Mouse (Mus musculus) neural tube, embryonic 10.5 days (tissue): ENCODE data around the gene Rab40b.

Experiments used
- DNase-seq: peaks from one replicate; pipeline ENCODE4 v3.0.0-alpha.2; 2017; ENCODE audit warnings: low spot score; ENCODE audit errors: extremely low spot score

The Rab40b gene

DNA sequence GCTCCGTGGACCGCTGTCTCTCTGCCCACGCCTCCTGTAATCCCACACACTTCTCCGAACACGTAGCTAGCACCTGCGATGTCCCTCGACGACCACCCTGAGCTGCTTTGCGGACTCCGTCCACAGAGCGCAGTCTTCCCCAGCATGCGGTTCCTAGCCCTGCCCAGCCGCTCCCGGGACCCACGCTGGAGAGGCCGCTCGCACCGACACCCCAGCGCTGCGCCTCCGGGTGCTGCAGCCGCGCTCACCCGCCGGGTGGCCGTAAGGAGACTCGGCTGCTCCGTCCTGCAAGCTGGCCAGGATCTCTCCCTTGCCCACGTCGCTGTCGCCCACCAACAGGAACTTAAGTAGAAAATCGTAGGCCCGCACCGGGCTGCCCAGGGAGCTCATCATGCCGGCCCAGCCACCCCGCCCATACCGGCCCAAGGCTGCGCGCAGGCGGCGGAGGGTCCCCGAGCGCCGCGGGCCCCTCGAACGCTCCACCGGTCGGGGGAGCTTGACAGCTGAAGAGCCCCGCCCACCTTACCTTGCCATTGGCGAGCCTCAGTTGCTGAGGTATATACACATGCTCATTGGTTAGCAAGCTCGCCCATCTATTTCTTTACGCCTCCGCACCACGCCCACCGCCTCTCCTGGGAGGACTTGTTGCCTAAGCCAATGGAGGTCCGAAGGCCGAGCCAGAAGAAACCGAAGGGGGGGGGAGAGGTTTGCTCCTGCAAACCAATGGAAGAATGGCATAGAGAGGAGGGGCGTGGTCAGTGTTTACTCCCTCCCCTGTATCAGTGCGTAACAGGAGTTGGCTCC, at the start of gene Rab40b:
TSS of gene Rab40b (minus strand) at position 502 of the 804 bp plus-strand sequence.
- DNase-seq: peak; percentile 92

DNA sequence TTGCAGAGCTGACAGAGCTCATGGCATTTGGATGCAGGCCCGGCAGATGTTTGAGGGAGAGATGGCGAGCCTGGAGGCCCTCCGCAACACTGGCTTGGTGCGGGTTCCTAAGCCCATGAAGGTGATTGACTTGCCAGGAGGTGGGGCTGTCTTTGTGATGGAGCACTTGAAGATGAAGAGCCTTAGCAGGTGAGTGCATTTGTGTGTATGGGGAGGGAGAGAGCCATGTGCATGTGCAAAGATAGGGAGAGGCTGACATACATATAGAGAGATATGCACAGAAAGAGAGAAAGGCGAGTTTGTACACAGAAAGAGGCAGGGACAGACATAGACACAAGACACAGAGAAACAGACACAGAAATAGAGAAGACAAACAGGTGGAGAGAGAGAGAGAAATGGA, 49.2 kb upstream of the Rab40b start:
- DNase-seq: no peak

DNA sequence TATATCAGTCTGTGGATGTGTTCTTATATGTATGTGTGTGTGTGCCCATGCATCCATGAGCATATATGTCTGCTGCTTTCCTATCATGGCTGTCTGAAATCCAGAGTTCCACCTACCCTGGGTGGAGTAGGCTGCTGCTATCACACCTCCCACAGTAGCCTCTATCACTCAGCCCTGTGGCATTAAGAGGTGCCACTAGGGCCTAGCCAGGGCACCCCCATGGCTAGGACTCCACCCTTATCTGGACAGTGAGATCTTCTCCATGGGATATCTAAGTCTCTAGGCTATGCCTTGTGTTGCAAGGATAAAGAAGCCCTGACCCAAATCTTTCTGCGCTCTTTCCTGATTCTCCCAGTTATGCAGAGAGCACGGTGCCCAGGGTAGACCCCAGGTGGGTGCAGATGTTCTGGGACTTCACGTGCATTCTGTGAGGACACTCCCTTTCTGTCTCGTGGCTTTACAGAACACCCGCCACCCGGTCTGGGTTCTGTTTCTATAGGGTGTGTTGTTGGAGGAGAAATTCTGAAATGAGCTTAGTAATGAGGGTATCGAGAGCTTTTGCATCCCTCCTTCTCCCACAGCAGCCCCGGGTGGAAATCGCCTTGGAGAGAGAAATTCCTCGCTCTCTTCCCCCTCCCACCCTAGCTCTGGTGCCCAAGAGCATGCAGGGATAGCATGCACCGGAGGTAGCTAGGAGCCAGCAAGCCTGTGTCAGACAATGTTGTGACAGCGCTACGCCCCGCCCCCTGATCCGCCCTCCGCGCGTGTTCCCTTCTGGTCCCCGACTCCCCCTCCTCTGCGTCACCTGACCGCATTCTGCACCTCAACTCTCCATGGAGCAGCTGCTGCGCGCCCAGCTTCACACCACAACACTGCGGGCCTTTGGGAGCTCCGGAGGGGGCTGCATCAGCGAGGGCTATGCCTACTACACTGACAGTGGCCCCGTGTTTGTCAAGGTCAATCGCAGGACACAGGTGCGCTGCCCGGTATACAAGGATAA, 46.4 kb upstream of the Rab40b start, which contains the start of gene Fn3k:
TSS of gene Fn3k (plus strand) at position 758 of the 1,000 bp plus-strand sequence.
- DNase-seq: peak; percentile 59

DNA sequence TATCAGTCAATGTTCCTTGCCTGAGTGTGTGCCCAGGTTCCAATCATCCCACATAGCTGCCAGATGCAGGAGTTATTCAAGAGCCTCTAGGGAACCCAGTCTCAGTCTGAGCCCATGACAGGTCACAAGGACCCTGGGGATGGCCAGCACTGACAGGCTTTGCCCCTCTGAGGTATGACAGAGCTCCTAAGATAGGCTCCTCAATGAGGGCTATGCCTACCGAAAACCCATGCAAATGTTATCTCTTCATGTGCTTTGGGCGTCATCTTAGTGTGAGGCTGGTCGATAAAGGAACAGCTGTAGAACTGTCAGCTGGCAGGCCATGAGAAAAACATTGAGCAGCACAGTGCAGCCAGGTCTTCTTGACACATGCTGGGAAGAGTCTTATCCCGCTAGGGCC, 45.3 kb upstream of the Rab40b start:
- DNase-seq: no peak

DNA sequence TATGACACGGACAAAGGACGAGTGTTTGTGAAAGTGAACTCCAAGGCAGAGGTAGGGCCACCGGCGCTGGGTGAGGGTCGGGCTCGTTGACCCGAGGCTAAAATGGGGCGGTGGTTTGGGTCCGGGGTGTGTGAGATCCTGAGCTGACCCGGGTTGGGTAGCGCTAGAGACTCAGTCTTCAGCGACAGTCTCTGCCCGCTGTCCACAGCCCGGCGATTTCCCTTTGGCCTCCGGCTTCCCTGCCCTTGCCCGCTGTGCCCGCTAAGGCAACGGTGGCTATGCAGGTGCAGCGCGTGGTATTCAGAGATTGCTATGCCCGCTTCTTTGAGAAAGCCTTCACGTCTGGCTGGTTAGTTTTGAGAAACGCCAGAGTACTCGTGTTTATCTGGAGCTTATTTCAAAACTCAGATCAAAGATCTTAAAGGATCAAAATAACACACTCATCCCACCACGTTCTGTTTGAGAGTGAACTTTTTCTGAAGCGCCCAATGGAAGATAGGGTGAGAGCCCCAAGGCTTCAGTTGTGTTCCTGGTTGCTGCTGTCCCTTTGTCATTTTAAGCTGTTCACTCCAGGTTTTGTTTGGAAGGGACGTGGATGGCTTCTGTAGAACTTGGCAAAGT, 33.6 kb upstream of the Rab40b start:
- DNase-seq: no peak

DNA sequence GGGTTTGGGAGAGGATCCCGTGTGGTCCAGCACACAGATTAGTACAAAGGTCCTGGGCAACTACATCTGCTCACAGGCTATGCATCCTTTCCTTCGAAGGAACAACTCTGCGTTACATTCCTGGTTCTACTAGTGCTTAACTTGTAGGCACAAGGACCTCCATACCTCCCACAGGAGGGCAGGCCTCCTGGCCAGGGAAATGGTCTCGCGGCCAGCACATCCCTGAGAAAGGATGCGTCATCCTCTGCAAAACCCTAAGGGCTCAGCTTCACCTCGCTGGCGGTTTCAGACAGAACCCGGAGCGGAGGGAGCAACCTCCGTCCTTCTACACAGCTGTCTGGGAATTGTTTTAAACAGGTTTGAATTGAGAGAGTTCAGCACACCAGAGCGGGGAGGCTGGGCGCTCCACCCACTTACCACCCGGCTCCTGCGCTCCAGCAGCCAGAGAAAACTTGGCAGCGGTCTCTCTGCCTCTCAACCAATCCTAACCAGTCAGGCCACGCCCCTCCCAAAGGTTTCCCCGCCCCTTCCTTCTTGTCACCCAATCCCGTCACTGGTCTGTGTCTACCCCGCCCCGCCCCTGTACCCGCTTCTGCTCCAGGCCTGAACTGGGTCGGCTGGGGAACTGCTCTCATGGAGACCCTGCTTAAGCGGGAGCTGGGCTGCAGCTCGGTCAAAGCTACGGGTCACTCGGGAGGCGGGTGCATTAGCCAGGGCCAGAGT, 32.9 kb upstream of the Rab40b start, which contains the start of gene Fn3krp:
TSS of gene Fn3krp (plus strand) at position 572 of the 723 bp plus-strand sequence.
- DNase-seq: peak; percentile 96

DNA sequence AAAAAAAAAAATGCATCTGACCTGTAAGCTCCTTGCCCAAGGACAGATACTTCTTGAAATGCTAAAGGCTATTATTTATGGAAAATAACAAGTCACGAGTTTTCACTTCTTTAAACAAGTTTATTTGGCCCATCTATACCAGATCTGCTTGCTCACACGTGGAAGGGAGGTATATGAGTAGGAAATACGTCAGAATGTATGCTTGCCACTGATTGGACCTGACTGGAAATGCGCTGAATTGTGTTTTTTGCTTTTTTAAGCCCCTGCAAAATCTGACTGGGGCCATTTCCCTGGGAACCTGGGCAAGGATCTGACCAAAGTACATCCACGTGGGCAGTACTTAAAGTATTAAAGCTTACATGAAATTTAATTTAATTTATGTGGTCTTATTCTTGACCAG, 32.3 kb upstream of the Rab40b start:
- no peak for DNase-seq

DNA sequence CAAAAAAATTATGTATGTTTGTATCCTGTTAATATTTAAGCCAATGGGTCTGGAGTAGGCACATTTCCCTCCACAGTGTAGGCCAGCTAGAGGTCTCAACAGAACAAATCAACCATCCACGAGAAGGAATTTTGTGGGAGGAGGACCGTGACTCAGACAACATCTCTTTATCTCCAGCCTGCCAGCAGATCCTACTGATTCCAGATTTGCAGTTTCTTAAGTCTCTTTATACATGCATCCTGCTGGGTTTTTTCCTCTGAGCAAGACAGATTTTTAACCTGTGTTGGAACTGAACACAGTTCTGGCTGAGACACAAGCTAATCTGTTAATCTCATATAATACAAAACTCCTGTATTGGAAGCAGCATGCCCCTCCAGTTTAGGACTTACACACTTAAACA, 30.9 kb upstream of the Rab40b start:
- DNase-seq: no peak

DNA sequence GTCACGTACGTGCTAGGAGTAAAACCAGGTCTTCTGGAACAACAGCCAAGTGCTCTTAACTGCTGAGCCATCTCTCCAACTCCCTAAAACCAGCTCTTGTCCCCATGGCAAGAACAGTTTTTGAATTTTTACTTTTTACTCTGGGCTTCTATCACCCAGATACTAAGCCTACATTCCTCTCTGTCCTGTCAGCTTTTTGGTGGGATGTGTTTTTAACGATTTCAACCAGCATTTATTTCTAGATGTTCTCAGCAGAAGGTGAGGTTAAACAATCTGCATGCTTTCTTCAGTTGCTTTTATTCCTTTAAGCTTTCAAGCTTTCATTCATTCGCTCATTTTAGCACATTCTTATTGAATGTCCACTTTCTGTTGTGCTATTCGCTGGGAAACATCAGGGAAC, 29.9 kb upstream of the Rab40b start:
- DNase-seq: no peak

DNA sequence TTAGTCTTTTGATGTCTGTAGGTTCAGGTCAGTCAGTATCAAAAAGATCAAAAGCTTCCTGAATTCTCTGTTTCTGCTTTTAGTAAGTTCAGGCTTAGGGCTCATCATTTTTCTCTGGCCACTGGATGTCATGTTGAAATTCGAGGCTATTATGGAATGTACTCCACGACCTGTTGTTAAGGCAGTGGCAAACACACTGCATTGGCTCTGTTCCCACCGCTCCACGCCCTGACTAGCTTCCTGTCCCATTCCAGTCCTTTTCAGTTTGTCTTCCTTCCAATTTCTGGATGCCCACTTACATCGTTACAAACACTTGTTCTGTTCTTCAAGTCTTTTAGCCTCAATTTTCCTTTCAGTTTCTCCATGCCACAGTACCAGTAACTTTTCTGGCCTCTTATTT, 27.3 kb upstream of the Rab40b start:
- no peak for DNase-seq

DNA sequence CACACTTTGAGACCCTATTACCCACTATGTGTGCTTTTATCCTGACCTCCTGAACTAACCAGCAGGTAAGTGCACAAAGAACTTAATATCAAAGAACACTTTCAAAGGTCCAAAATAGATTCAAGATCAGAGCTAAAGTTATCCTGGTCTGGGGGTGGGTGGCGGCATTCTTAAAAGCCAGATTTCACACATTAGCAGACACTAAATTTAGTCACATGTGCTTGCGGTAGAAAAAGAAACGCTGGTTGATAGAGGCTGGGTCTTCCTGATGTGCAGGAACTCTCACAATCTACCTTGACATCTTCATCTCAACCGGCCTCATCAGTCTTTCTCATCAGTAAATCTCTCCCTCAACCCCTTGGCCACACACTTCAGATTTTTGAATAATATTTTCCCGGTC, 26.7 kb upstream of the Rab40b start:
- DNase-seq: no peak

DNA sequence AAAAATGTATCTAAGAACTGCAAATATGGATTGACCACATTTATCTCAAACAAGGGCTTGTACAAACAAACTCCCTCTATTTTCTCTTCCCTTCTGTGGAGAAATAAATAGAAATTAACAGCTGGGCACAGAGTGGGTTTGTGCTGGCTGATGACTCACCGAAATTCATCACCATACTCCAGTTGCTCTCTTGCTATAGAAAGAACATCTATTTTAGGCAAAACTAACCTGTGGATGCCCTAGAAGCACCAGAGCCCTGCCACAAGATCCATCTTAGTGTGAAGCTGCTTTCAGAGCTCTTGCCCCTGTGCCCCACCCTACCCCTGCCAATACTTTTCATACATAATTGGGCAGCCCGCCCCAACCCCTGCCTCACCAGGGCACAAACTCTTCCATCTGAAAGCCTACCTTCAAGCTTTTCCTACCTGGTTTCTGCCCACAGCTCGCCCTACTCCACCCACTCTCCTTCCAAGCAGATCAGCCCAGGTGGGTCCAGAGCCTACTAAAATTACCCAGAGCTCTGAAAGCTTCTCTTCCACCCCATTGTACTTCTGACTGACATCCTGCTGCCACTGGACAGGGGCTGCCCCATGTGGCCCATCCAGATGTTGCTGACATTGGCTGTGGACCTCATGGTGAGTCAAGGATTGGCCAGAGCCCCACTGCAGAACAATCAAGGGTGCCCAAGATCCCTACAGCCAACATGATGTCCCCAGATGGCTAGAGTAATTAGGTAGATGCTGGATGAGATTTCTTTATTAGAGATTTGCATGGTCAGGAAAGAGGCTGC, 19.5 kb upstream of the Rab40b start:
- DNase-seq: no peak

DNA sequence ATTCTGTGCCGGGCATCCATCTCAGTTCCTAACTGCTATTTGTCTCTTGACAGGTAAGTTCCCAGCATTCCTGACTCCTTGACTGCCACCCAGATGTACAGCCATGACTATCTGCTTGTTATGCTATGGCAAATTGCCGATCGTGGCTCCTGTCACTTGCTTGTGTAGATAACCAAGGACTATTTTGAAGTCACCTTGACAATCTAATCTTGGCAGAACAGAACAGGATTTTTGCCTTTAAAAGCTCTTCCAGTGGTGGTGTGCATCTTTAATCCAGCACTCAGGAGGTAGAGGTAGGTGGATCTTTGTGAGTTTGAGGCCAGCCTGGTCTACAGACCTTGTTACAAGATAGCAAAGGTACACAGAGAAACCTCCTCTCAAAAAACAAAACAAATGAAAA, 4.4 kb upstream of the Rab40b start:
- no peak for DNase-seq

DNA sequence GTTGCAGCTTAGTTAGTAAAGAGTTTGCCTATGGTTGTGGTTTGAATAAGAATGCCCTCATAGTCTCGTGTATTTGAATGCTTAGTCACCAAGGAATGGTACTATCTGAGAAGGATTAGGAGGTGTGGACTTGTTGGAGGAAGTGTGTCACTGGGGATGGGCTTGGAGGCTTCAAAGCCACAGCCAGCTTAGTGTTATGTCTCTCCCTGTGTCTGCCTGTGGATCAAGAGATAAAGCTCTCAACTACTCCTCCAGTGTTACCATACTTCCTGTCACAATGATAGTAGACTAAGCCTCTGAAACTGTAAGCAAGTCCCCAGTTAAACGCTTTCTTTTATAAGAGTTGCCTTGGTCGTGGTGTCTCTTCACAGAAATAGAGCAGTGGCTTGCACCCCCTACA, 2.7 kb upstream of the Rab40b start:
- DNase-seq: no peak

DNA sequence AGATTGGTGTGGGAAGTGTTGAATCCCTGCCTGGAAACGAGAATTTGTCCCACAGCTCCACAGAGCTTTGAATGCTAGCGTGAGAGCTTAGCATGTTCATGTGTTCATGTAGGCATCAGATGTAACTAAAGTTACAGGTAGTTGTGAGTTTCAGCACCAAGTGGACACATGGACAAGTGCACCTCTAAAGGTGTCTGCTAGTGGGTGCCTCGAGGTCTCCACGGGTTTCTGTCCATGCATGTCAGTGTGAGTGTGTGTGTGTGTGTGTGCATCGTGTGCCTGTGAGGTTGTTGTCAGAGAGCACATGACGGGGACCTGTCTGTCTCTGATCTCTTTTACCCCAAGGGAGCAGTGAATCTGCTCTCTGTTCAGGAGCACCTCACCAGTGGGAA, 499 bp upstream of the Rab40b start:
- DNase-seq: no peak

DNA sequence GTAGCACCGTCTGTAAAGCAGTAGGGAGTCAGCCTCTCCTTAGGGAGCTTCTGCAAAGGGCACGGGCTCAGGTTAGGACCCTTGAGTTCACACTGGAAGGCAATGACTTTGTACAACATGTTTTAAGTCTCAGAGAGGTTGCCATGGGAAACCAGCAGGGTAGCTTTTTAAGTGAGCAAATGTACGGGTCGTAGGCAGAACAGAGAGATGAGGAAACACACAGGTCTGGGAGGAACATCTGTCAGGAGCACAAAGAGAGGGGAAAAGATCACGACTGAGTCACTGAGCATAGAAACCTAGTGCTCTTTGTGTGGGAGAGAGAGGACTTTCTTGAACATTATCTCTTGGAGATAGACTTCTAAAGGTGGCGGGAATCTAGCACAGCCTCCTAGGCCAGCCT, 7.8 kb downstream of the Rab40b start:
- no peak for DNase-seq

DNA sequence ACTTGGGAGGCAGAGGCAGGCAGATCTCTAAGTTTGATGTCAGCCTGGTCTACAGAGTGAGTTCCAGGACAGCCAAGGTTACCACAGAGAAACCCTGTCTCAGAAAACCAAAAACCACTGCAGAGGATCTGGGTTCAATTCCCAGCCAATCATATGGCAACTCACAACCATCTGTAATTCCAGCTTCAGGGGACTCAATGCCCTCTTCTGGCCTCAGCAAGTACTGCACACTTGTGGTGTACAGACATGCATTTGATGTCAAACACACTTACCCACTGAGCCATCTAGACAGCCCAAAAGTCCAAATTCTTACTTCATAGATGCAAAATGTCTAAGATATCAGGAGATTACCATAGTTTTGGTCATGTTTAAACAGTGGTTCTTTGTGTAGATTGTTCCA, 9.4 kb downstream of the Rab40b start:
- DNase-seq: no peak

DNA sequence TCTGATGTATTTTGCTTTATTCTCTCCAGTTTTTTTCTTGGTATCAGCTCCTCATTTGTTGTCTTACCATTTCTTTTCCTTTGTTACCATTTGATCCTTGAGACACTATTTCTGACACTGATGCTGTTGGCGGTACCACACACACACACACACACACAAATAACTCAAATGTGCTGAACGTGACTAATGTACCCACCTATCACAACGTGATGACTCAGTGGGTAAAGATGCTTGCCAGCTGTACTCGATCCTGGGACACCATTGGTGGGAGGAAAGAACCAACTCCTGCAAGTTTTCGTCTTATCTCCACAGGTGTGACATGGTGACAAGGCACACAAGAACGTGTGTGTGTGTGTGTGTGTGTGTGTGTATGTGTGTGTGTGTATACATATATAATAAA, 14.7 kb downstream of the Rab40b start:
- no peak for DNase-seq

DNA sequence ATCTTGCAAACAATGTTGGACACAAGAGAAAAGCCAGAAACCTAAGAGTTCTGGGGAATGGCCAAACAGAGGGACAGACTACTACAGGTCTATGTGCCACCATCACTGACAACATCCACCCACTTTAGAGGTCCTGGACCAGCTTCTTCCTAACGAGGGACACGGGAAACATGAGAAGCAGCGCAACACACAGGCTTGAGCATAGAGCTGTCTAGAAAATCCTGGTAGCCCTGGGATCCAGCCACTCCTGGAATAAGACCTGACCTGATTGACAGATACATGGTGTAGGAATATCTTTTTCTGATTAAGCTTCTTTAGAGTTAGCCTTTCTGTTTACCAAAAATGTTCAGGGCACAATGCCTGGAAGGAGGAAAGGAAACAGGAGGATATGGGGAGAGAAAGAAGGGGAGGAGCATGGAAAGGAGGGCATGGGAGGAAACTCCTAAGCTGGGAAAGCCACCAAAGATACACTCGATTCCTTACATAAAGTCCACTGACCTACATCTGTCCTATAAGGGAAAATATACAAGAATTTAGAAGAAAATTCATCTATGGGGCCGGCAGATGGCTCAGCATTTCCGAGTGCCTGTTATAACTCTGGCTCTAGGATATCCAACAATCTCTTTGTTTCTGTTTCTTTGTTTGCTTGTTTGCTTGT, 17.6 kb downstream of the Rab40b start:
- DNase-seq: no peak

DNA sequence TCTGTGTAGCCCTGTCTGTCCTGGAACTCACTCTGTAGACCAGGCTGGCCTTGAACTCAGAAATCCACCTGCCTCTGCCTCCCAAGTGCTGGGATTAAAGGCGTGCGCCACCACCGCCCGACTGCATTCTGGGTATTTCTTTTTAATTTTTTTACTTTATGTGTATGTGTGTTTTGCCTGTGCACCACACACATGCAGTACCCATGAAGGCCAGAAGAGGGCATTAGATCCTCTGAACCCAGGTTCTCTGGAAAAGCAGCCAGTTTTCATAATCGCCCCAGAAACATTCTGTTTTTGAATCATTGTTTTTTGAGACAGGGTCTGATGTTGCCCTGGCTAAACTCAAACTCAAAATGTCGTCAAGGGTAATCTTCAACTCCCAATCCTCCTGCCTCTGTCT, 18.4 kb downstream of the Rab40b start:
- peak; percentile 44 for DNase-seq
